Mouse (Mus musculus): ENCODE measurements at regions not wholly inside any gene's neighbourhood (a gene's known extent, or its start where the extent isn't known, plus 50 kb on each side); places are given as distances from the start of the nearest gene placed in this dataset.
A peak's percentile ranks its signal among the peaks of the same experiment; 100 is the strongest.

DNA sequence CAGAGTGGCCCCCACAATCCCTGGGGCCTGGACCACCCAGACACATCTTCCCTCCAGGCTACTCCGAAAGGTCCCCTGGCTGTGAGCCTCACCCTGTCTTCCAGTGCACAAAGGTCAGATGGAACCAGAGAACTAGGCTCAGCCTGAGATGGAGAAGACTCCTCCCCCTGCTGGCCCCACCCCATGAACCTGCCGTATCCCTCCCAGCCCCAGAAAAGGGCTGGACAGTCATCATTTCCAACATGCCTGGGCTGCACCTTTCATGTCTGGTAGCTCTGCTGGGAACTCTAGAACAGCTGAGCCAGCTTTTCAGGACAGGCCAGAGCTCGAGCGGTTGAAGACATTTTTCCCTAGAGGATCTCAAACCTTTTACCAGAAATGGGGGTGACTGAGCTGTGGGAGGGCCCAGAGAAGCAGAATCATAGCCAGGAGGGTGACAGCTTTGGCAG is 77.8 kb downstream of the Zfp36l1 start:
- Histone ChIP-seq H3K27ac (peak overlapping the region; percentile 43), H3K9ac (no peak overlapping the region), H3K4me3 (no peak overlapping the region), H3K36me3 (no peaks in the 10 kb centered on the region), H3K4me1 (peaks cover 32% of the 10 kb centered on the region), H3K27me3 (no peaks in the 10 kb centered on the region), H3K4me2 (no peak overlapping the region), H3K9me3 (no peaks in the 10 kb centered on the region)
- 0 out of 2 replicates have a peak, but pooled peaks have one; percentile 24 for ATAC-seq (ENCODE audit: insufficient number of reproducible peaks, low FRiP score, low TSS enrichment, low read depth)
- 27% methylated on average over 4 of the region's 4 CpGs for WGBS

DNA sequence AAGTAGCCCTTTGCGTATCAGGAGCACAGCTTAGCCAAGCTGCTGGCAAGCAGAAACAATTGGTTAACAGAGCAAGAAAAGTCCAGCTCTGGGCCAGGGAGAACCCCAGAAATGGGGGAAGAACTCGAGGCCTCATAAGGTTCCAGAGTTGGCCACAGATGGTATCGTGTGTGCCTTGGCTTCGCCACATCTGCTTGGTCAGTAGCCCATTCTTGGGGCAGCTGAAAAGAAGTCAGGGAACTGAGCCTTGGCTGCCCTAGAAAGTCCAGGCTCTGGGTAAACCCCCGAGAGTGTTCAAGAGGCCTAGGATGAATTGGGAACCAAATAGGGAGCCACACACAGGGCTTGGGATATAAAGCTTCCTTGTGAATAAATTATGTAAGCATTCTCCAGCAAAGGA is 78.7 kb downstream of the Zfp36l1 start:
- no peak overlapping the region for H3K27ac ChIP-seq
- no peaks in the 10 kb centered on the region for H3K27me3 ChIP-seq
- no peak overlapping the region for H3K4me3 ChIP-seq
- H3K4me1 ChIP-seq: peaks cover 27% of the 10 kb centered on the region
- H3K36me3 ChIP-seq: no peaks in the 10 kb centered on the region
- H3K4me2 ChIP-seq: no peak overlapping the region
- 83% methylated on average over 5 of the region's 5 CpGs for WGBS
- no peak overlapping the region for H3K9ac ChIP-seq
- ATAC-seq (ENCODE audit: insufficient number of reproducible peaks, low FRiP score, low TSS enrichment, low read depth): no peak
- H3K9me3 ChIP-seq: no peaks in the 10 kb centered on the region

DNA sequence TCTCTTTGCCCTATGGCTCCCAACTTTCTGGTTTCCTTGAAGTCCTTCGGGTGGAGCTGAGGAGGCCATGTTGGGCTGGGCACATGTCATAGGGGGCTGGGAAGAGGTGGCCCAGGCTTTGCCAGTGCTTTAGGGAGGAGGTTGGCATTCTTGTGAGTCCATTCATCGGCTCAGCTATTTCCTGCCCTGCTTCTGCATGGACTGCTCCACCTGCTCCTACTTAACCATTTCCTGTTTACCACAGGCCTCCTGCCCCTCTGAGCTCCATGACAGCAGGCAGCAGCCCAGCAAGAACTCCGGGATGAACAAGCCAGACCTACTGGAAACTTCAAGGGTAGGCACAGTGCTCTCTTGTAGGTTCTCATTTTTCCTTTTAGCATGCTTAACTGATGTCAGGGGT is 80.3 kb downstream of the Zfp36l1 start:
- no peaks in the 10 kb centered on the region for H3K9me3 ChIP-seq
- no peaks in the 10 kb centered on the region for H3K27me3 ChIP-seq
- H3K4me1 ChIP-seq: peaks cover 25% of the 10 kb centered on the region
- 30% methylated on average over 3 of the region's 3 CpGs for WGBS
- H3K27ac ChIP-seq: no peak overlapping the region
- ATAC-seq (ENCODE audit: insufficient number of reproducible peaks, low FRiP score, low TSS enrichment, low read depth): no peak
- no peaks in the 10 kb centered on the region for H3K36me3 ChIP-seq
- H3K4me3 ChIP-seq: no peak overlapping the region
- H3K4me2 ChIP-seq: no peak overlapping the region
- no peak overlapping the region for H3K9ac ChIP-seq

DNA sequence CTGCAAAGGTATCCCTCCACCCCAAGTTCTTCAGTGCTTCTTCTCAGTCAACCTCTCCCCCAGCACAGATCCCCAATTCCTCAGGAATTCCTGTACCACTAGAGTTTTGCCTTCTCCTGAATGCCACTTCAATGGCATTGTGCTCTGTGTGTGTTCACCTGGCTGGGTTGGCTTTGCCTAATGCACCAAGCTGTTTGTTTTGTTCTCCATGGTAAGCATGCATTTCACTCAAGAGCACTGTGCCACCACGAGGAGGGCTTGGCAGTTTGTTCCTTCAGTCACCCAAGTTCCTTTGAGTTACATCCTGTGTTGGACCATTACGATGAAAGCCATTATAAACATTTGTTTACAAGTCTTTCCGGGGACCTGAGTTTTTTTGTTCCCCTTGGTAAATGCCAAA is 84.5 kb downstream of the Zfp36l1 start:
- no peak for ATAC-seq (ENCODE audit: insufficient number of reproducible peaks, low FRiP score, low TSS enrichment, low read depth)
- WGBS: 55% methylated on average over 3 of the region's 3 CpGs
- Histone ChIP-seq H3K9ac (no peak overlapping the region), H3K4me2 (no peak overlapping the region), H3K27ac (no peak overlapping the region), H3K36me3 (no peaks in the 10 kb centered on the region), H3K4me1 (peaks cover 18% of the 10 kb centered on the region), H3K9me3 (no peaks in the 10 kb centered on the region), H3K27me3 (no peaks in the 10 kb centered on the region), H3K4me3 (no peak overlapping the region)

DNA sequence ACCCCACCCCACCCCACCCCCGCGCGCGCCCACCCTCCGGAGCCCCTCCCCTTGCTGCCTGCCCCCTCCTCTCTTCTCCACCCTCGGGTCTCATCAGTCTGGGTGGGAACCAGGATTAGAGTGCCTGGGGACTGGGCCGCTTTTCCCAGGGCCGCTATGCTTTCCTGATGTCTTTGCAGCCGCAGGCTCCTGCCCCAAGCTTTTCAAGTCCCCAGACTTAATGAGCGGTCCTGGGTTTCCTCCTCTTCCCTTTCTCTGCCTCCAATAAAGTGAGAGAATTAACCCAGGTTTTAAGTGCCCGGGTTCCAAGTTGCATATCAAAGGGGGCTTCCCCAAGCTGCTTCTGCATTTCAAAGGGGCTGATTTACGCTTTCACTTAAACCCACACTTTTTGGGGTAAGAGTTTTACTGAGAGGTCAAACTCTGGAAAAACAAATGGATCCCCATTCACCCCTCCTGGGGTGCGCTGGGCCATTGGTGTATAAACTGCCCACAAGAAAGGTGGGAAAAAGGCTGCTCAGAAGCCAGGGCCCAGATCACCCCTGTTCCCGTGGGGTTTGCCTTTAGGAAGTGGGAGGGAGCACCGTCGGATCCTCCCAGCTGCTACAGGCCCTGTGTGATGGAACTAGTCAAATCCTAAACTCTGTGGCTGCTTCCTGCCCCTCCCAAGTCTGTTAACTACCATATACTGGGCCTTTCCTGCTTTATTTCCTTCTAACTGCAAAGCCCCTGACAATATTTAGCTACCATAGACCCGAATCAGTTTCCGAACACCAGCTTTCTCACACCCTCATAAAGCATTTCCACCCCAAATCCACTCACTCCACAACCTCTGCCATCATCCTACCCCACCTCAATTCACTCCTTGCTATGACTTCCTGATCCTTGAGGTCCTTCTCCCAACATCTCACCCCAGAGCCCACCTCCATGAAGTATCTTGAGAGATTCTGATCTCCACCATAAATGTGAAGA is 89.4 kb downstream of the Zfp36l1 start:
- no peaks in the 10 kb centered on the region for H3K27me3 ChIP-seq
- H3K36me3 ChIP-seq: no peaks in the 10 kb centered on the region
- ATAC-seq (ENCODE audit: insufficient number of reproducible peaks, low FRiP score, low TSS enrichment, low read depth): no peak
- no peak overlapping the region for H3K4me3 ChIP-seq
- peak overlapping the region; percentile 89 for H3K27ac ChIP-seq
- H3K4me2 ChIP-seq: peak overlapping the region; percentile 35
- no peaks in the 10 kb centered on the region for H3K9me3 ChIP-seq
- no peak overlapping the region for H3K9ac ChIP-seq
- WGBS: 10% methylated on average over 18 of the region's 18 CpGs
- H3K4me1 ChIP-seq: peaks cover 46% of the 10 kb centered on the region

DNA sequence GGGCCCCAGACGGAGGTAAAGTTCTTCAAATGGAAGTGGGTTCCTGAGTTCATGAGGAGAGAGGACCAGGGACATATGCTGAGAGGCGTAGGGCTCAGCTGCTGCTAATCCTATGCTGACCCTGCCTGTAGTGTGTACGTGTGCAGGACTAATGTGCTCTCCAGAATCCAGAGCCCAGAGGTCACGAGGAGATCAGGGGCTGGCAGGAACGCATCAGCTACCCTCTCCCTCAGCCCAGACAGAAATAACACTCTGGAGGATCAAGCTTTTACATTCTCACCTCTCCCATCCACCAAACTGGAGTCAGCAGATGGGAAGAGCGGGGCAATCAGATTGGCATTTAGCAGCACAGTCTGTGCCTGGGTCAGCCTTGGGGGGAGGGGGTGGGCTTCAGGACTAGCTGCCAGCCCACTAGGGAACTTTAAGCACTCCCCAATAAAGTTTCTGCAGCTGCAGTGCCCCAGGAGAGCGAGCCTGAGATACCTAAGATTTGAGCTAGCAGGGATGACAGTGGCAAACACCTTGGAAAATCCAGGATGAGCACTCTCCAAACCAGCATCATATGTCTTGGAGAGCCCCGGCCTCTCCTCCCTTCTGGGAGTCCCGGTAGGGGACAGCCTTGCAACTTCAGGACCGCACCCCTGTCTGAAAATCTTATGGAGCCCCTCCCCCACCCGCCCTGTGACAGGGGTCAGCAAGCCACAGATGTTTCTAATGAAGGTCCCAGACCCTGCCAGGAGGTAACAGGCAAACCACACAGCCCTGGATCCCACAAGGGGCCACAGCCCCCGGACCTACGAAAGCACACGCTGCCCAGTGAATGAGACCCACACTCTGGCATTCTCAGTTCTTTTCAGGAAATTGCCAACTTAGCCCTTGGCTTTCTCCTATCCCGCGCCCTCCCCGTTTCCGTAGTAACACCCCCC is 90.4 kb downstream of the Zfp36l1 start:
- 15% methylated on average over 18 of the region's 18 CpGs for WGBS
- Histone ChIP-seq H3K27me3 (no peaks in the 10 kb centered on the region), H3K4me1 (peaks cover 55% of the 10 kb centered on the region), H3K4me2 (peak overlapping the region; percentile 35), H3K4me3 (no peak overlapping the region), H3K9ac (no peak overlapping the region), H3K36me3 (no peaks in the 10 kb centered on the region), H3K9me3 (no peaks in the 10 kb centered on the region), H3K27ac (peak overlapping the region; percentile 89)
- no peak for ATAC-seq (ENCODE audit: insufficient number of reproducible peaks, low FRiP score, low TSS enrichment, low read depth)

DNA sequence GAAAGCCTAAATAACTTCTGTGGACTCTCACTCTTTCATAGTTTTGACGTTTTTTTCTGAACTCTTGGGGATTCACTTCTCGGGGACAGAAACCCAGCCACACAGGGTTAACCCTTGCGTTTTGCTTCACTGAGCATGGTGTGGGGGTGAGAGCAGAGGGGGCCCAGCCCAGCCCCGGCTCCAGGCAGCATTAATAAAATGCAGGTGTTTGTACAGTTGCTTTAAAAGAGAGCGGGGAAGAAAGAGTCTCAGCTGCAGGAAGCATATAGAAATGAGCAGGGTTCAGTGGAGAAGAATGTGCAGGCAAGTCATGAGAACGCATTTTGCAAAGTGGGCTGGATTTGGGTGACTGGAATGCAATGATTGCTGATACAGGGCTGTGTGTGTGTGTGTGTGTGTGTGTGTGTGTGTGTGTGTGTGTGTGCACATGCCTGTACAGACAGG is 91.8 kb downstream of the Zfp36l1 start:
- ATAC-seq (ENCODE audit: insufficient number of reproducible peaks, low FRiP score, low TSS enrichment, low read depth): peak; percentile 45; the same call in 1 of the 2 replicates
- WGBS: 12% methylated on average over 6 of the region's 6 CpGs
- H3K4me2 ChIP-seq: no peak overlapping the region
- no peaks in the 10 kb centered on the region for H3K36me3 ChIP-seq
- H3K9me3 ChIP-seq: no peaks in the 10 kb centered on the region
- H3K4me1 ChIP-seq: peaks cover 67% of the 10 kb centered on the region
- H3K4me3 ChIP-seq: no peak overlapping the region
- H3K27me3 ChIP-seq: no peaks in the 10 kb centered on the region
- peak overlapping the region; percentile 89 for H3K27ac ChIP-seq
- H3K9ac ChIP-seq: no peak overlapping the region

DNA sequence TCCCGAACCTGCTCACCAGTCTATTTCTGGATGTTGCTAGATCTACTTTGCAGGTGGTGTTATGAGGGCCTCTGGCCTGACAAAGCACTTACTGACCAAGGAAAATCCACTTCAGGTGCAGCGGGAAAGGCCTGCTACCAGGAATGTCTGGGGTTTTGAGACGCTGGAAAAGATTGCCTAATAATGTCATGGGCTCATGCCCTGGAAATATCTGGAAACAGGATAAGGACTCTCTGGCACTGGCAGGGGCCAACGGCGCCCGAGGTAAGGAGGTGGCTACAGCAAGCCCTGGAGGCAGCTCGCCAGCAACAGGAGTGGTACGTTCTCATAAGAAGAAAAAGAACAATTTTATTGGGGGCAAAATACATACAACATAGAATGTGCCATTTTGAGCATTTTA is 94.7 kb downstream of the Zfp36l1 start:
- no peak overlapping the region for H3K4me2 ChIP-seq
- H3K27ac ChIP-seq: peak overlapping the region; percentile 67
- H3K9ac ChIP-seq: no peak overlapping the region
- 45% methylated on average over 8 of the region's 8 CpGs for WGBS
- no peak for ATAC-seq (ENCODE audit: insufficient number of reproducible peaks, low FRiP score, low TSS enrichment, low read depth)
- H3K36me3 ChIP-seq: no peaks in the 10 kb centered on the region
- H3K4me3 ChIP-seq: no peak overlapping the region
- H3K4me1 ChIP-seq: peaks cover 74% of the 10 kb centered on the region
- no peaks in the 10 kb centered on the region for H3K27me3 ChIP-seq
- H3K9me3 ChIP-seq: no peaks in the 10 kb centered on the region

DNA sequence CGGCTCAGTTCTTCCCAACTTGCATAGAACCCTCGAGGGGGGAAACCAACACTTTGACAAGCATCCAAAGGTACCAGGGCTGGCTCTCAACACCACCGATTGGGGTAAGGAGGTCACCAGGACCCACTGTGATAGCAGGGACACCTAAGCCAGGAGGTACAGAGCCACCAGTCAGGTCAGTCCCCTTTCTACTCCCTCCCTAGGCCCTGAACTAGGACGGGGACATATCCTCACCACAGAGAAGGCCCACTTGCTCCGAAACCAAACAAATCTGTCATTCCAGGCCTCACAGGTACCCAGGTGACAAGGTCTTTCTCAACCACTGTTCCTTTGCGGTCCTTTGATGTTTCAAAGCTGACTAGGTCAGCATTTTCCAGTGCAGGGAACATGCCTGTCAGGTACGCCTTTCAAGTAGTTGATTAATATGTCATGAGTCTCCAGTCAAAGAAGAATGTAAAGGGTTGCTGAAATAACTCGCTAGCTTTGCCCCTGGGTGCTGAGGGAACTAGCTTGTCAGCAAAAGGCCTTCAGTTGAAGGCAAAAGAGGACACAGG is 95.4 kb downstream of the Zfp36l1 start:
- Histone ChIP-seq H3K27me3 (no peaks in the 10 kb centered on the region), H3K36me3 (no peaks in the 10 kb centered on the region), H3K4me1 (peaks cover 68% of the 10 kb centered on the region), H3K4me2 (no peak overlapping the region), H3K4me3 (no peak overlapping the region), H3K9ac (no peak overlapping the region), H3K27ac (peak overlapping the region; percentile 67), H3K9me3 (no peaks in the 10 kb centered on the region)
- ATAC-seq (ENCODE audit: insufficient number of reproducible peaks, low FRiP score, low TSS enrichment, low read depth): no peak
- WGBS: 59% methylated on average over 8 of the region's 8 CpGs

DNA sequence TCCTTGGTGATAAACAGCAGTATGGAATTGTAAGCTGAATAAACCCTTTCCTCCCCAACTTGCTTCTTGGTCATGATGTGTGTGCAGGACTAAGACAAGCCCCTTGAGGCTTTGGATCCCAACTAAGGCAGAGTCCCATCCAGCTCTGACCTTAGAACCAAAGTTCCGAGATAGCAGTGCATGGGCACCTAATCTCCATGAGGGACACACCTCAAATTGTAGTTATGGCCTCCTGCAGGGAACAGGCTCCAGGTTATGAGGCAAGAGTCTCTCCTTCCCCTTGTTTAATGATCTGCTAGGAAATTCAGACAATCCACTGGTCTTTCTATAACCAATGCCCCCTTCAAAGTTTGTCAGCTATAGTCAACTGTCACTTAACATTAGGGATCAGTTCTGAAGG is 96.9 kb downstream of the Zfp36l1 start:
- Histone ChIP-seq H3K4me2 (no peak overlapping the region), H3K9me3 (no peaks in the 10 kb centered on the region), H3K27ac (no peak overlapping the region), H3K4me1 (peaks cover 52% of the 10 kb centered on the region), H3K36me3 (no peaks in the 10 kb centered on the region), H3K27me3 (no peaks in the 10 kb centered on the region), H3K9ac (no peak overlapping the region), H3K4me3 (no peak overlapping the region)
- 82% methylated on average over 1 of the region's 1 CpGs for WGBS
- no peak for ATAC-seq (ENCODE audit: insufficient number of reproducible peaks, low FRiP score, low TSS enrichment, low read depth)

DNA sequence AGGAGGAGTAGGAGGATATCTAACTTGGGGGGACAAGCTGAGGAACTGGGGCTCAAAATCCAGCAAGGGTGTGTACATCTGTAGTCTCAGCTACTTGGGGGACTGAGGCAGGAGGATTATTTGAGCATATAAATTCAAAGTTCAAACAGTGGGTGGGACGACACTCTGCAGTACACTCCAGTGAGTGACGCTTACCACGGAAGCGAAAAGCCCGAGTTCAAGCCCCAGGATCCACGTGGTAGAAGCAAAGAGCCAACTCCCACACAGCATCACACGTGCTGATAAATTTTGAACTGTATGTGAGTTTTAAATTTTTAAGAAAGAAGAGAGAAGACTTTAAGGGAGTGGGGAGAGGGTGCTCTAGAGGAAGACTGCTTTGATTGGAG is 98.2 kb downstream of the Zfp36l1 start:
- Histone ChIP-seq H3K9ac (no peak overlapping the region), H3K4me1 (peaks cover 44% of the 10 kb centered on the region), H3K27me3 (no peaks in the 10 kb centered on the region), H3K4me3 (no peak overlapping the region), H3K27ac (peak overlapping the region; percentile 90), H3K36me3 (no peaks in the 10 kb centered on the region), H3K9me3 (no peaks in the 10 kb centered on the region), H3K4me2 (peak overlapping the region; percentile 15)
- 39% methylated on average over 7 of the region's 7 CpGs for WGBS
- ATAC-seq (ENCODE audit: insufficient number of reproducible peaks, low FRiP score, low TSS enrichment, low read depth): no peak
